Mouse (Mus musculus): ENCODE measurements around the gene Cabp2. TPM values are rescaled to one million over a fixed set of nuclear protein-coding genes. Genes with fewer than 3 reads are reported as not detected.

The Cabp2 gene
- polyA plus RNA-seq, 1 experiment from 2014 or later = not detected

DNA sequence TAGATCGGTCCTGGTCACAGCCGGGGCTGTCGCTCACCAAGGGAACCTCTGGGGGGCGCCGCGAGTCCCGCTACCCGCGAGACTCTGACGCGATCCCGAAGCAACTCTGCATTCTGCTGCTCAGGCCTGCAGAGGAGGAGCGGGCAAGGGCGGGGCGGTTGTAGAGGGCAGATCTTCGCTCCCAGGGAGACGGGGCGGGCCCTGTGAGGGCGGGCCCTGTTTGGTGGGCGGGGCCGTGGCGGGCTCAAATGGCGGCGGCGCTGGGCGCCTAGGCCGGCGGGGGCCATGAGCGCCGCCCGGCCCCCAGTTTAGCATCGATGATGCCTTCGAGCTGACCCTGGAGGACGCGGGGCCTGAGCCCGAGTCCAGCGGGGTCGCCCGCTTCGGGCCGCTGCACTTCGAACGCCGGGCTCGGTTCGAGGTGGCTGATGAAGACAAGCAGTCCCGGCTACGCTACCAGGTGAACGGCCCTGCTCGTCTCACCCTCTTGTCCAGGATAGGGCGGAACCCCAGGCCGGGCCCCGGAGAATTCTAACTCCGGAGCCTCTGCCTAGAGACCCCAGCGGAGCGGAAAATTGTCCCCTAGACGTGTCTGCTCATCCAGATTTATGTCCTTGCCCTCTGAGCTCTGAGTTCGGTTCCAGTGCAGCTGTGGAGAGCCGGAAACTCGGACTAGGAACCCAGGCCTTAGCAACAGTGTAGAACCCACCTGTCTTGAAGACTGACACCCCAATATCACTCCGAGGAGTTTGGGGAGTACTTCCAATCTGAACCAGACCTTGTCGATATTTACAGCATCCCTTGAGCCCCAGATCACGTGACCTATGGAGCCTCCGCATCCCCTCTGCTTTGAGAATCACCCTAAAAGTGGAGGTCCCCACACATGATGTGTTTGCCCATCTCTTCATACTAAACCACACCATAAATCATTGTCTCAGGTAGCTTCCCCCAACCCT, 44.6 kb downstream of the Cabp2 start, which contains the start of gene Aip:
Gene Aip (minus strand): TSS at position 118 of the 956 bp plus-strand sequence.
- Histone ChIP-seq H3K4me2 (ENCODE audit: low read depth, low read length) (peak within 1 kb of the TSS; percentile 59), H3K27me3 (ENCODE audit: control insufficient read depth, insufficient read depth, low read length) (no peaks in the 10 kb centered on the region), H3K27ac (replicated peaks; ENCODE audit: low read depth, low read length) (no peak within 1 kb of the TSS), H3K4me1 (ENCODE audit: control insufficient read depth, insufficient read depth, low read length) (peaks cover 2% of the 10 kb centered on the region), H3K36me3 (replicated peaks; ENCODE audit: control insufficient read depth, insufficient read depth, low read depth, low read length) (no peaks in the 10 kb centered on the region), H3K9ac (replicated peaks; ENCODE audit: low read length) (peak within 1 kb of the TSS; percentile 82), H3K9me3 (replicated peaks; ENCODE audit: control insufficient read depth, low read length) (no peaks in the 10 kb centered on the region), H3K4me3 (ENCODE audit: low read depth, low read length) (peak within 1 kb of the TSS; percentile 78)
- ATAC-seq (replicated peaks; ENCODE audit: insufficient number of reproducible peaks, low FRiP score, low TSS enrichment, low read depth) (peak; percentile 94), DNase-seq (ENCODE audit: low spot score) (peak; percentile 98)
- WGBS = under 1% methylated on average over 63 of the region's 64 CpGs

DNA sequence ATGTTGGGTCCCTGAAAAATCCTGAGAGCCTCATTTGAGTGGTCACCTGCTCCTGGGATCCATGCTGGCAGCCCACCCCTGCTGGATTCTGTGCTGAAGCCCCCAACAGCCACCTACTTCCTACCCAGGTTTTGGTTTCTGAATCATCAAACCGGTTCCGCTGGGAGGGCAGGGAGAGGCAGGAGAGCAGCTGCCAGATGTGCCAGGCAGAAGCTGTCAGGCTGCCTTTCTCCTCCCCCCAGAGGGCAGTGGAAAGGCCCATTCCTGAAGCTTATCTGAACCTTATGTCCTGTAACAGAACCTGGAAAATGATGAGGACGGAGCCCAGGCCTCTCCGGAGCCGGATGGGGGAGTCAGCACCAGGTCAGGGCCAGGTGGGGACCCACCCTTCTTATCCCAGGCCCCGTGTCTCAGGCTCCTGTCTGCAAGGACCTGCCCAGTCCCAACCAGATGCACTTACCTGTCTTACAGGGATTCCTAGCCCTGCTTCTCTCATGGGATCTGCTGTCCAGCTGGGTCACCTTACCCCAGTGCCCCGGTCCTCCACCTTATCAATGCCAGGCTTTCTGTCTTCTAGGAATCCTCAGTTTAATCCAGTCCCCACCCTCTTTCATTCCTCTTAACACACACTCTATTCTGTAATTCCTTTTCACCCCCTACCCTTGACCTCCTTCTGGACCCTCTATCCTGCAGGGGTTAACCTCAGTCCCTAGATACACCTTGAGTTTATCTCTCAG, 45.5 kb downstream of the Cabp2 start:
- peak overlapping the region; percentile 78 for H3K4me3 ChIP-seq (ENCODE audit: low read depth, low read length)
- H3K4me1 ChIP-seq (ENCODE audit: control insufficient read depth, insufficient read depth, low read length) = peaks cover 2% of the 10 kb centered on the region
- no peak for DNase-seq (ENCODE audit: low spot score)
- no peaks in the 10 kb centered on the region for H3K27me3 ChIP-seq (ENCODE audit: control insufficient read depth, insufficient read depth, low read length)
- no peak for ATAC-seq (replicated peaks; ENCODE audit: insufficient number of reproducible peaks, low FRiP score, low TSS enrichment, low read depth)
- H3K27ac ChIP-seq (replicated peaks; ENCODE audit: low read depth, low read length) = no peak overlapping the region
- 65% methylated on average over 7 of the region's 7 CpGs for WGBS
- H3K9ac ChIP-seq (replicated peaks; ENCODE audit: low read length) = peak overlapping the region; percentile 82
- no peaks in the 10 kb centered on the region for H3K9me3 ChIP-seq (replicated peaks; ENCODE audit: control insufficient read depth, low read length)
- H3K36me3 ChIP-seq (replicated peaks; ENCODE audit: control insufficient read depth, insufficient read depth, low read depth, low read length) = no peaks in the 10 kb centered on the region
- peak overlapping the region; percentile 59 for H3K4me2 ChIP-seq (ENCODE audit: low read depth, low read length)

DNA sequence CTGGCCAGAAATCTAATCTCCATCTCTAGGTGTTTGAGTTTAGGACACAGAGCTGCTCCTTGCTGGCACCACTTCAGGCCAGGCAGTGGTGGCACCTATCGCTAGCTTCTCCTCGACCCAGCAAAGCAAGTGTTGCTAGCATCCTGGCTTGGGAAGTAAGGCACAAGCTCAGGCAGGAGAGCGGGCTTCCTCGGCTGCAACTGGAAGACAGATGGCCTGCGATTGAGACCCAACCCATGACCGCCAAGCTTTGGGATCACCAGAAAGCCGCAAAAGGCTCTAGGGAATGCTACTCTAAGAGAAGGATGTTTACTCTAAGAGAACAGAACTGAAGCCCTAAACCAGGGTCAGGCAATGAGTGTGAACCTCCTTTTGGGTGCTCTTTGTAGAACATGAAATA, 48.1 kb downstream of the Cabp2 start:
- ATAC-seq (replicated peaks; ENCODE audit: insufficient number of reproducible peaks, low FRiP score, low TSS enrichment, low read depth) (no peak), DNase-seq (ENCODE audit: low spot score) (no peak)
- H3K9ac ChIP-seq (replicated peaks; ENCODE audit: low read length) = no peak overlapping the region
- no peak overlapping the region for H3K4me3 ChIP-seq (ENCODE audit: low read depth, low read length)
- WGBS = 97% methylated on average over 7 of the region's 7 CpGs
- H3K4me2 ChIP-seq (ENCODE audit: low read depth, low read length) = no peak overlapping the region
- H3K27me3 ChIP-seq (ENCODE audit: control insufficient read depth, insufficient read depth, low read length) = no peaks in the 10 kb centered on the region
- no peaks in the 10 kb centered on the region for H3K9me3 ChIP-seq (replicated peaks; ENCODE audit: control insufficient read depth, low read length)
- H3K4me1 ChIP-seq (ENCODE audit: control insufficient read depth, insufficient read depth, low read length) = peaks cover 2% of the 10 kb centered on the region
- no peaks in the 10 kb centered on the region for H3K36me3 ChIP-seq (replicated peaks; ENCODE audit: control insufficient read depth, insufficient read depth, low read depth, low read length)
- H3K27ac ChIP-seq (replicated peaks; ENCODE audit: low read depth, low read length) = no peak overlapping the region

DNA sequence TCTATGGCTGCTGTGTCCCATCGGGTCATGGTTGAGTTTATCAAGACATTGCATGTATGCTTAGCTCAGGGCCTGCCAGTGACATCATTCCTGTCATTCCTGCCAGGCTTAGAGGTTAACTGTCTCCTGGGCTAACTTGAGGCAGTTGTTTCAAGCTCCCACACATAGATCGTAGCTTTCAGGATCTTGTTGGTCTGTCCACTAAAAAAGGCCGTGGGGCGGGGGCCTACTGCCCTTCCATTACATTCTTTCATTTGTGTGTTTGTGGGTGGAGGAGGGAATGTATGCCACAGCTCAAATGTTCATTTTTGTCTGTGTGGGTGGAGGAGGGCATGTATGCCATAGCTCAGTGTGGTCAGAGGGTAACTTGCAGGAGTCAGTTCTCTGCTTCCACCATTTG, 48.7 kb downstream of the Cabp2 start:
- no peaks in the 10 kb centered on the region for H3K9me3 ChIP-seq (replicated peaks; ENCODE audit: control insufficient read depth, low read length)
- no peak overlapping the region for H3K4me2 ChIP-seq (ENCODE audit: low read depth, low read length)
- ATAC-seq (replicated peaks; ENCODE audit: insufficient number of reproducible peaks, low FRiP score, low TSS enrichment, low read depth) (no peak), DNase-seq (ENCODE audit: low spot score) (no peak)
- WGBS = 93% methylated on average over 4 of the region's 4 CpGs
- H3K27ac ChIP-seq (replicated peaks; ENCODE audit: low read depth, low read length) = no peak overlapping the region
- no peak overlapping the region for H3K9ac ChIP-seq (replicated peaks; ENCODE audit: low read length)
- H3K4me3 ChIP-seq (ENCODE audit: low read depth, low read length) = no peak overlapping the region
- no peaks in the 10 kb centered on the region for H3K27me3 ChIP-seq (ENCODE audit: control insufficient read depth, insufficient read depth, low read length)
- H3K36me3 ChIP-seq (replicated peaks; ENCODE audit: control insufficient read depth, insufficient read depth, low read depth, low read length) = no peaks in the 10 kb centered on the region
- H3K4me1 ChIP-seq (ENCODE audit: control insufficient read depth, insufficient read depth, low read length) = peaks cover 2% of the 10 kb centered on the region

DNA sequence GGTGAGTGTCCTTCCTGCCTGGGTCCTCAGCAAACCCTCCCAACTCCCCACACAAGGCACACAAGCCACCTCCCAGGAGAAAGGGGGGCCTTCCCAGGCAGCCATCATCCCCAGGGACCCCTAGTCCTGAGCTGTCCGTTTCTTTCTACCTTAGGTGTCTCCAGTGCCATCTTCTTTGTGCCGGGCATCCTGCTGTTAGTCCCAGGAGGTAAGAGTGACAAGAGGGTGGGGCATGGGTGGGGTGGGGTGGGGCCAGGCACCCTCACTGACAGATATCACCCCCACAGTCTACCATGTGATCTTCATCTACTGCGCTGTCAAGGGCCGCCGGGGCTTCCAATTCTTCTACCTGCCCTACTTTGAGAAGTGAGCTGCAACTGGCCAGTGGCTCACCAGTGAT, 49.7 kb downstream of the Cabp2 start:
- H3K36me3 ChIP-seq (replicated peaks; ENCODE audit: control insufficient read depth, insufficient read depth, low read depth, low read length) = no peaks in the 10 kb centered on the region

DNA sequence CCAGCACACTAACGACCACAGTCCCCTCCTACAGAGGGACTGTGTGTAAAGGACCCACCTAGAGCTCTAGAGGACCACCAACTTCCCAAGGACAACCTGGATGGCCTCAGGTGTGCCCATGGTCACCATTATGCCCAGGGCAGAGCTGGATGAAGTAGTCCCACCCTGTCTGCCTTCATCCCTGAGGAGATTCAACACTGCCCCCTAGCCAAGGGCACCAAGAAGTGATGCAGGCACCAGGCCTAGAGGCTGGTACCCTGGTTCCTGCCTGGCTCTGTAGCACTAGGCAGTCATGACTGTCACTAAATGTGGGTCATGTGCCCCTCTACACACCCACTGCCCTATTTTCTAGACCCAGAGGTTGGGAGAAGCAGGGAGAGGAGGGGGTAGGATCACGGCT, 50.4 kb downstream of the Cabp2 start:
- Histone ChIP-seq H3K36me3 (replicated peaks; ENCODE audit: control insufficient read depth, insufficient read depth, low read depth, low read length) (no peaks in the 10 kb centered on the region), H3K9ac (replicated peaks; ENCODE audit: low read length) (no peak overlapping the region), H3K4me1 (ENCODE audit: control insufficient read depth, insufficient read depth, low read length) (peaks cover under 1% of the 10 kb centered on the region), H3K27me3 (ENCODE audit: control insufficient read depth, insufficient read depth, low read length) (no peaks in the 10 kb centered on the region), H3K4me3 (ENCODE audit: low read depth, low read length) (no peak overlapping the region), H3K4me2 (ENCODE audit: low read depth, low read length) (no peak overlapping the region), H3K27ac (replicated peaks; ENCODE audit: low read depth, low read length) (no peak overlapping the region), H3K9me3 (replicated peaks; ENCODE audit: control insufficient read depth, low read length) (no peaks in the 10 kb centered on the region)
- ATAC-seq (replicated peaks; ENCODE audit: insufficient number of reproducible peaks, low FRiP score, low TSS enrichment, low read depth) = no peak
- WGBS = 88% methylated on average over 2 of the region's 2 CpGs
- DNase-seq (ENCODE audit: low spot score) = no peak

More for the DNA sequence above, 49.7 kb downstream of the Cabp2 start:
- H3K27me3 ChIP-seq (ENCODE audit: control insufficient read depth, insufficient read depth, low read length) = no peaks in the 10 kb centered on the region
- no peak overlapping the region for H3K9ac ChIP-seq (replicated peaks; ENCODE audit: low read length)
- peaks cover 2% of the 10 kb centered on the region for H3K4me1 ChIP-seq (ENCODE audit: control insufficient read depth, insufficient read depth, low read length)
- no peak overlapping the region for H3K4me3 ChIP-seq (ENCODE audit: low read depth, low read length)
- no peaks in the 10 kb centered on the region for H3K9me3 ChIP-seq (replicated peaks; ENCODE audit: control insufficient read depth, low read length)
- no peak for ATAC-seq (replicated peaks; ENCODE audit: insufficient number of reproducible peaks, low FRiP score, low TSS enrichment, low read depth)
- no peak overlapping the region for H3K27ac ChIP-seq (replicated peaks; ENCODE audit: low read depth, low read length)
- DNase-seq (ENCODE audit: low spot score) = no peak
- H3K4me2 ChIP-seq (ENCODE audit: low read depth, low read length) = no peak overlapping the region
- WGBS = 94% methylated on average over 5 of the region's 5 CpGs

DNA sequence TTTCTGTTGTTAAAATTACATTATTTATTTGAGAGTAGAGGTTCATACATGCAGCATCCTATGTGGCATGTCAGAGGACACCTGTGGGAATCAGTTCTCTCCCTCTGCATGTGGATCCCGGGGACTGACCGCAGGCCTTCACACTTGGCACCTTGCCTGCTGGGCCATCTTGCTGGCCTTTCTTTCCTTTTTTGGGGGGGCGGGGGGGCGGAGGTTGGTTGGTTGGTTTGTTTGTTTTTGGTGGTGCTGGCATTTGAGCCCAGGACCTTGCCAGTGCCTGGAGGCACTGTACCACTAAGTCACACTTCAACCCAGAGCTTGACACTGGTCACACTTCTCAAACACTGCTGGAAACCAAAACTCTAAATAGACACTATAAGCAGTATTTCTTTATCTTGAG, 53.0 kb downstream of the Cabp2 start:
- ATAC-seq (replicated peaks; ENCODE audit: insufficient number of reproducible peaks, low FRiP score, low TSS enrichment, low read depth) (no peak), DNase-seq (ENCODE audit: low spot score) (no peak)
- Histone ChIP-seq H3K36me3 (replicated peaks; ENCODE audit: control insufficient read depth, insufficient read depth, low read depth, low read length) (no peaks in the 10 kb centered on the region), H3K27me3 (ENCODE audit: control insufficient read depth, insufficient read depth, low read length) (no peaks in the 10 kb centered on the region), H3K4me1 (ENCODE audit: control insufficient read depth, insufficient read depth, low read length) (no peaks in the 10 kb centered on the region), H3K27ac (replicated peaks; ENCODE audit: low read depth, low read length) (no peak overlapping the region), H3K9ac (replicated peaks; ENCODE audit: low read length) (no peak overlapping the region), H3K4me2 (ENCODE audit: low read depth, low read length) (no peak overlapping the region), H3K4me3 (ENCODE audit: low read depth, low read length) (no peak overlapping the region), H3K9me3 (replicated peaks; ENCODE audit: control insufficient read depth, low read length) (no peaks in the 10 kb centered on the region)
- 81% methylated on average over 4 of the region's 4 CpGs for WGBS

All from embryonic facial prominence, embryonic 11.5 days (tissue).